Mouse (Mus musculus): ENCODE data around the gene Crp. TPM values are rescaled to one million over a fixed set of nuclear protein-coding genes. Genes with fewer than 3 reads are reported as not detected.

The Crp gene
- polyA plus RNA-seq, 1 experiment from 2014 or later, result not detected

DNA sequence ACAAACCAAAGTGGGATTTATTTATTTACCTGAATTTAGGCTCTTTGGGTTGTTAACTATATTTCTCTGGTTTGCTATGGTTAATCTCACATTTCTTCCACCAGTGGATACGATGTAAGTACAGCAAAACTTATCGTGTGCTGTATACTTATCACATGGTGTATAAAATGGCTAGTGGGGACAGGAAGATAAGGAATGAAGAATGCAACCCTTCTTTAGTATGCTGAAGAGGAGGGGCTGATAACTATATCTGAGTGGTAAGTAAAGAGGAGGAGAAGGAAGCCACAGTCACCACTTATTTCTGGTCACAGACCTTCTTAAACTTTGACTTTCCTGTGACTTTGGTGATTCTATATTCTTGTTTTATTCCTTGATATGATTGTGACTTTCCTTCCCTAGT lies 87.5 kb downstream of the Crp start:
- H3K4me1 ChIP-seq (ENCODE audit: control insufficient read depth, insufficient read depth, low read length), result no peaks in the 10 kb centered on the region
- H3K4me2 ChIP-seq (ENCODE audit: low read length), result no peak overlapping the region
- H3K27me3 ChIP-seq (ENCODE audit: control insufficient read depth, insufficient read depth, low read depth, low read length), result no peaks in the 10 kb centered on the region
- WGBS, result 88% methylated on average over 2 of the region's 2 CpGs
- H3K36me3 ChIP-seq (ENCODE audit: control insufficient read depth, insufficient read depth, low read length), result no peaks in the 10 kb centered on the region
- H3K9me3 ChIP-seq (replicated peaks; ENCODE audit: control insufficient read depth, low read length, poor library complexity, severe bottlenecking), result no peaks in the 10 kb centered on the region
- H3K27ac ChIP-seq (ENCODE audit: low read length), result no peak overlapping the region
- ATAC-seq, result no peak
- H3K4me3 ChIP-seq (ENCODE audit: low read depth, low read length), result no peak overlapping the region
- H3K9ac ChIP-seq (ENCODE audit: low read depth, low read length), result no peak overlapping the region

DNA sequence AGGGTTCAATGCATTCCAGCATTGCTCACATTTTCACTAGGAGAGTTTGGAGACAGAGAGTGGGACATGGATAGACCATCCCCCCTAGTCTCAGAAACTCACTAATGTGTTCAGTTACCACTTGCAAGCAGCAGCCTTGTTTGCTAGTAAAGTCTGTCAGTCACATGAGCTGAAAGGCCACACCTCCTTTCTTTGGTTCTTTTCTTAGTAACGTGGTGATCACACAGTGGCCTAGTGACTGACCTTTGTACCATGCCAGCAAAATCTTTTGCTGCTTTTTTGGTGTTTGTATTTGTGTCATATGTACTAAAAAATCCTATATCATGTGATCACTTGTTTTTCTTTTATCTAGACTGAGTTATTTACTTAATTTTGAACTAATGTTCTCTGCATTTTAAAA lies 88.0 kb downstream of the Crp start:
- Histone ChIP-seq H3K27ac (ENCODE audit: low read length) (no peak overlapping the region), H3K4me3 (ENCODE audit: low read depth, low read length) (no peak overlapping the region)

DNA sequence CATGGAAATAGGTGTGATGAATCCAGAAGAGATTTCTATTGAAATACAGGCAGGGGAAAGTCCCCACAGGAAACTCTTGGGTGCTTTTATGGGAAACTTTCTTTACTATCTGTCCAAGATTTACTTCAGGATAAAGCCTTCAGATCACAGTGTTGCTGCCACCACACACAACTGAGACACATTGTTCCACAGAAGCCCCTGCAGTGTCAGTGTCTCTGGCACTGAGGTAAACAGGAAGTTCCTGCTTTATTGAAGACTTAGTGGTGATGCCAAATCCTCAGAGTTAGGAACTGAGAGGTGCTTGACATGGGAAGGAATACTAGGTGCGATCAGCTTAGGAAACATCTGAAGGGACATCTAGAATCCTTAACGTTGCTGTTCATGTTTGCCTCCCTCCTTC lies 131.1 kb downstream of the Crp start:
- no peak for ATAC-seq
- H3K27ac ChIP-seq (ENCODE audit: low read length), result no peak overlapping the region
- WGBS, result 77% methylated on average over 2 of the region's 2 CpGs
- no peaks in the 10 kb centered on the region for H3K36me3 ChIP-seq (ENCODE audit: control insufficient read depth, insufficient read depth, low read length)
- H3K27me3 ChIP-seq (ENCODE audit: control insufficient read depth, insufficient read depth, low read depth, low read length), result no peaks in the 10 kb centered on the region
- no peak overlapping the region for H3K4me3 ChIP-seq (ENCODE audit: low read depth, low read length)
- H3K4me1 ChIP-seq (ENCODE audit: control insufficient read depth, insufficient read depth, low read length), result no peaks in the 10 kb centered on the region
- H3K9me3 ChIP-seq (replicated peaks; ENCODE audit: control insufficient read depth, low read length, poor library complexity, severe bottlenecking), result no peaks in the 10 kb centered on the region
- H3K4me2 ChIP-seq (ENCODE audit: low read length), result no peak overlapping the region
- no peak overlapping the region for H3K9ac ChIP-seq (ENCODE audit: low read depth, low read length)

More for the DNA sequence above, 88.0 kb downstream of the Crp start:
- ATAC-seq, result no peak
- Histone ChIP-seq H3K27me3 (ENCODE audit: control insufficient read depth, insufficient read depth, low read depth, low read length) (no peaks in the 10 kb centered on the region), H3K36me3 (ENCODE audit: control insufficient read depth, insufficient read depth, low read length) (no peaks in the 10 kb centered on the region), H3K9ac (ENCODE audit: low read depth, low read length) (no peak overlapping the region), H3K4me2 (ENCODE audit: low read length) (no peak overlapping the region), H3K9me3 (replicated peaks; ENCODE audit: control insufficient read depth, low read length, poor library complexity, severe bottlenecking) (no peaks in the 10 kb centered on the region), H3K4me1 (ENCODE audit: control insufficient read depth, insufficient read depth, low read length) (no peaks in the 10 kb centered on the region)
- WGBS, result 29% methylated on average over 1 of the region's 1 CpGs

DNA sequence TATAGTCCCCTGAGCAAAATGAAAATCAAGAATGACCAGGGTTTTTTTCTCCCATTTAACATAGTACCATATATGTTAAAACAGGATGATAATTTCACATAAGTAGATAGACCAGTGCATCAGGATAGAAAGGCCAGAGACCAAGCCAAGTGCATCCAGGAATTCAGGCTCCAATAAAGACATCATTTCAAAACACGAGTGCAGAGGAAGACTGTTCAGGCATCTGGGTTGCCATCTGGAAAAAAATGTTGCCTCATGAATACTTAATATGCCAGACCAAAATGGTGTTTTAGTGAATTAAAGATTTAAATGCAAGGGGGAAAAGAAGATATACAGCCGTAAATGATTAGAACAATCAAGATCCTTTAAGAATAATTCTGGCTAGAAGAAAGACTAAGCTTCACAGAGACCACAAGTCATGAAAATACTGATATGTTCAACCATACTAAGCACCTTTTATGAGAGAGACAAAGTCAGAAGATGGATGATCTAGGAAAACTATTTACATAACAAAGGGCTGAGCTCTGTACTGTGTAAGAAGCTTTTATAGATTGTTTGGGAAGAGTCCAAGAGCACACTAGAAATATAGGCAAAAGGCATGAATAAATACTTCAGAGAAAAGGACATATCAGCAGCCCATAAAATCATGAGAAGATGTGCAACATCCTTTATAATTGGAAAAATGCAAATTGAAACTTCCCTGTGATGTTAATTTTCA lies 149.3 kb downstream of the Crp start:
- Histone ChIP-seq H3K27ac (ENCODE audit: low read length) (no peak overlapping the region), H3K36me3 (ENCODE audit: control insufficient read depth, insufficient read depth, low read length) (no peaks in the 10 kb centered on the region), H3K4me1 (ENCODE audit: control insufficient read depth, insufficient read depth, low read length) (no peaks in the 10 kb centered on the region), H3K4me3 (ENCODE audit: low read depth, low read length) (no peak overlapping the region), H3K9ac (ENCODE audit: low read depth, low read length) (no peak overlapping the region), H3K4me2 (ENCODE audit: low read length) (no peak overlapping the region), H3K27me3 (ENCODE audit: control insufficient read depth, insufficient read depth, low read depth, low read length) (no peaks in the 10 kb centered on the region), H3K9me3 (replicated peaks; ENCODE audit: control insufficient read depth, low read length, poor library complexity, severe bottlenecking) (no peaks in the 10 kb centered on the region)
- no peak for ATAC-seq
- 43% methylated on average over 2 of the region's 2 CpGs for WGBS

DNA sequence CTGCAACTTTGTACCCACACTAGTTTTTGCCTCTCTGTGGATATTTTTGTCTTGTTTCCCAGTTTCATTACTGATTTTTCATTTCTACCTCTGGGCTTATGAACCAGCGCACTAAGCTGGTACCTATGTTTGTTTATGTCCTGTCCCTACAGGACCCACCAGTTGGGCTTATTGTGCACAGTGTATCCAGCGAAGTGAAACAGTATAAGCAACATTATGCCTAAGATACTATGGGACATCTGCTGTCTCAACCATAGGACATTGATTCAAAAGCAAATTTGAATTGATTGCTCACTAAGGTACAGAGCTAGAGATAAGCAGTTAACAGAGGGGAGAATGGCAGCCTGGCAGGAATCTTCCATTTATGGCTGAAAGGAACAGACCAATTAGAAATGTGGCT lies 150.3 kb downstream of the Crp start:
- H3K4me2 ChIP-seq (ENCODE audit: low read length), result no peak overlapping the region
- ATAC-seq, result no peak
- WGBS, result 93% methylated on average over 2 of the region's 2 CpGs
- no peak overlapping the region for H3K4me3 ChIP-seq (ENCODE audit: low read depth, low read length)
- no peaks in the 10 kb centered on the region for H3K36me3 ChIP-seq (ENCODE audit: control insufficient read depth, insufficient read depth, low read length)
- H3K9me3 ChIP-seq (replicated peaks; ENCODE audit: control insufficient read depth, low read length, poor library complexity, severe bottlenecking), result no peaks in the 10 kb centered on the region
- no peaks in the 10 kb centered on the region for H3K27me3 ChIP-seq (ENCODE audit: control insufficient read depth, insufficient read depth, low read depth, low read length)
- no peak overlapping the region for H3K9ac ChIP-seq (ENCODE audit: low read depth, low read length)
- no peak overlapping the region for H3K27ac ChIP-seq (ENCODE audit: low read length)
- no peaks in the 10 kb centered on the region for H3K4me1 ChIP-seq (ENCODE audit: control insufficient read depth, insufficient read depth, low read length)

DNA sequence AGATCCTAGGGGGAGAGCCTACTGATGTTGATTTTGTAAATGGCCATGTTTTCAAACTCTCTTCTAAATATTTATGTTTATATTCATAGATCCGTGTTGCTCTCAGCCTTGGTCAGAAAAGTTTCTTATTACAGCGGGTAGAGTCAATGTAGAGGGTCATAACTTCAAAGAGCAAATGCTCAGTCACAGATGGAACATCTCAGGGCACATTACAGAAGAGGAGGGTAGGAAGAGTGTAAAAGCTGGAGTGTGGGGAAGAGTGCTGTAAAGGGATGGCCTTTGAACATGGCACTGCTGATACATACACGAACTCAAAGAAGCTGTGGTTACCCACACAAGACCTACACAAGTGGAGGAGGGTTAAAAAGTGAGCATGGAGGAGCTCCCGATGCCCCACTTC lies 177.4 kb downstream of the Crp start:
- Histone ChIP-seq H3K4me2 (ENCODE audit: low read length) (no peak overlapping the region), H3K9me3 (replicated peaks; ENCODE audit: control insufficient read depth, low read length, poor library complexity, severe bottlenecking) (no peaks in the 10 kb centered on the region), H3K4me3 (ENCODE audit: low read depth, low read length) (no peak overlapping the region), H3K9ac (ENCODE audit: low read depth, low read length) (no peak overlapping the region), H3K36me3 (ENCODE audit: control insufficient read depth, insufficient read depth, low read length) (no peaks in the 10 kb centered on the region), H3K27me3 (ENCODE audit: control insufficient read depth, insufficient read depth, low read depth, low read length) (no peaks in the 10 kb centered on the region), H3K27ac (ENCODE audit: low read length) (no peak overlapping the region), H3K4me1 (ENCODE audit: control insufficient read depth, insufficient read depth, low read length) (no peaks in the 10 kb centered on the region)
- no peak for ATAC-seq
- 89% methylated on average over 4 of the region's 4 CpGs for WGBS

DNA sequence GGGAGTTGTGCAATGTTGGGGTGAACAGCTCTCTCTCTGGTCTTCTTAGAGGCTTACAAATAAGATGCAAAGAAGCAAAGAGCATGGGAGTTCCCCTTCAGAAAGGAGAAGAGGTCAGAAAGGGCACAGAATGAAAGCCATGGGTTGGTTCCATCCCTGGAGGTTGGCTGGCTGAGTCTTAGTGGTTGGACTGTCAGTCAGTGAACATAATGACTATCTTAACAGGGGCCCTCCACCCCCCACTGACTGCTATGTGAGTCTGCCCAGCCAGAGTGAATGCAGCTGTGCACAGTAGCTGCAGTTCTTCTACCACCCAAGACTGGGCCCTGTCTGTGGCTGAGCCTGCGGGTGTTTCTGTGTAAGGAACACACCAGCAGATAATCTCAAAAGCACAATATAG lies 178.8 kb downstream of the Crp start:
- Histone ChIP-seq H3K27me3 (ENCODE audit: control insufficient read depth, insufficient read depth, low read depth, low read length) (no peaks in the 10 kb centered on the region), H3K4me1 (ENCODE audit: control insufficient read depth, insufficient read depth, low read length) (no peaks in the 10 kb centered on the region), H3K4me3 (ENCODE audit: low read depth, low read length) (no peak overlapping the region), H3K9ac (ENCODE audit: low read depth, low read length) (no peak overlapping the region), H3K27ac (ENCODE audit: low read length) (no peak overlapping the region), H3K36me3 (ENCODE audit: control insufficient read depth, insufficient read depth, low read length) (no peaks in the 10 kb centered on the region), H3K9me3 (replicated peaks; ENCODE audit: control insufficient read depth, low read length, poor library complexity, severe bottlenecking) (no peaks in the 10 kb centered on the region), H3K4me2 (ENCODE audit: low read length) (no peak overlapping the region)
- WGBS, result 55% methylated on average over 1 of the region's 1 CpGs
- no peak for ATAC-seq

Other genes starting within 250 kb of the Crp start
- 0.23 and 0.37 TPM in 2 replicates for gene Slamf9, start 222.7 kb upstream of the Crp start, polyA plus RNA-seq (2015; fragmentation: Nextera tagmentation; extraction: Ambion mirVana)
- 73.0 and 74.4 TPM in 2 replicates for gene Igsf9, start 216.3 kb upstream of the Crp start, polyA plus RNA-seq (2015; fragmentation: Nextera tagmentation; extraction: Ambion mirVana)
- 47.3 and 53.0 TPM in 2 replicates for gene Tagln2, start 198.0 kb upstream of the Crp start, polyA plus RNA-seq (2015; fragmentation: Nextera tagmentation; extraction: Ambion mirVana)
- 4.0 and 4.7 TPM in 2 replicates for gene Cfap45, start 177.3 kb upstream of the Crp start, polyA plus RNA-seq (2015; fragmentation: Nextera tagmentation; extraction: Ambion mirVana)
- 0.72 and 1.3 TPM in 2 replicates for gene Vsig8, start 142.1 kb upstream of the Crp start, polyA plus RNA-seq (2015; fragmentation: Nextera tagmentation; extraction: Ambion mirVana)
- gene Slamf8, start 107.5 kb upstream of the Crp start, polyA plus RNA-seq (2015; fragmentation: Nextera tagmentation; extraction: Ambion mirVana), result not detected in 2 replicates
- 0.09 and 0.12 TPM in 2 replicates for gene Fcrl6, start 95.5 kb upstream of the Crp start, polyA plus RNA-seq (2015; fragmentation: Nextera tagmentation; extraction: Ambion mirVana)
- 7.1 and 8.0 TPM in 2 replicates for gene Dusp23, start 65.1 kb upstream of the Crp start, polyA plus RNA-seq (2015; fragmentation: Nextera tagmentation; extraction: Ambion mirVana)
- not detected in 2 replicates for gene Apcs, start 197.0 kb downstream of the Crp start, polyA plus RNA-seq (2015; fragmentation: Nextera tagmentation; extraction: Ambion mirVana)